Mouse (Mus musculus) intestine, postnatal 0 days (tissue): ENCODE measurements at regions not wholly inside any gene's neighbourhood (a gene's known extent, or its start where the extent isn't known, plus 50 kb on each side); places are given as distances from the start of the nearest gene placed in this dataset.

Experiments used
- ATAC-seq: fragments of 200-750 bp; cut with Nextera tagmentation; 2 replicates; pipeline ENCODE4 v1.8.0; 2017; ENCODE audit warnings: mild to moderate bottlenecking, moderate TSS enrichment, moderate library complexity
- H3K27ac ChIP-seq: fragments of 300-500 bp; sonication (generic); 2 replicates; pipeline ENCODE4 v1.5.1; 2014; ENCODE audit warnings: mild to moderate bottlenecking, low read depth, low read length, moderate library complexity
- H3K27me3 ChIP-seq: fragments of 300-500 bp; sonication (generic); replicated peaks from 2 replicates; pipeline ENCODE4 v1.6.1; 2014; ENCODE audit warnings: low read length, mixed read lengths; ENCODE audit not compliant: control insufficient read depth, insufficient read depth
- H3K36me3 ChIP-seq: fragments of 300-500 bp; sonication (generic); 2 replicates; pipeline ENCODE4 v1.6.1; 2014; ENCODE audit warnings: mild to moderate bottlenecking, moderate library complexity; ENCODE audit not compliant: control insufficient read depth, insufficient read depth
- H3K4me1 ChIP-seq: fragments of 300-500 bp; sonication (generic); replicated peaks from 2 replicates; pipeline ENCODE4 v1.6.1; 2014; ENCODE audit warnings: antibody characterized with exemption, low read length, mixed read lengths; ENCODE audit not compliant: control insufficient read depth, insufficient read depth
- H3K4me2 ChIP-seq: fragments of 300-500 bp; sonication (generic); replicated peaks from 2 replicates; pipeline ENCODE4 v1.6.1; 2014; ENCODE audit warnings: low read depth, mild to moderate bottlenecking, moderate library complexity
- H3K4me3 ChIP-seq: fragments of 300-500 bp; sonication (generic); 2 replicates; pipeline ENCODE4 v1.5.1; 2014; ENCODE audit warnings: low read depth, low read length
- H3K9ac ChIP-seq: fragments of 300-500 bp; sonication (generic); 2 replicates; pipeline ENCODE4 v1.6.1; 2014; ENCODE audit warnings: mild to moderate bottlenecking, low read depth, low read length
- H3K9me3 ChIP-seq: fragments of 300-500 bp; sonication (generic); 2 replicates; pipeline ENCODE4 v1.6.1; 2016; ENCODE audit warnings: mixed run types; ENCODE audit not compliant: control insufficient read depth
- CTCF ChIP-seq: sonication (generic); IDR thresholded peaks from 2 replicates; pipeline ENCODE4 v1.5.1; 2016; ENCODE audit warnings: low read depth, mild to moderate bottlenecking, control low read depth, antibody characterized with exemption, moderate library complexity
- WGBS: fragments of 180-500 bp; shearing (Covaris S2); extraction: QIAGEN DNeasy Blood & Tissue Kit; methylation state at CpG from one replicate; pipeline ENCODE4 v1.1.7; 2014; 5-methylcytosine and 5-hydroxymethylcytosine counted together

GRCm38 (mm10) chr19:54202456-54202855 lies 158.5 kb downstream of the Adra2a start:
- H3K36me3 ChIP-seq, result no peaks in the 10 kb centered on the region
- TF ChIP-seq CTCF, result no peak
- no peaks in the 10 kb centered on the region for H3K4me1 ChIP-seq
- H3K4me3 ChIP-seq, result no peak overlapping the region
- 65% methylated on average over 6 of the region's 6 CpGs for whole genome bisulfite sequencing
- no peak overlapping the region for H3K4me2 ChIP-seq
- no peaks in the 10 kb centered on the region for H3K27me3 ChIP-seq
- ATAC-seq, result no peak
- H3K27ac ChIP-seq, result no peak overlapping the region
- H3K9me3 ChIP-seq, result no peaks in the 10 kb centered on the region
- no peak overlapping the region for H3K9ac ChIP-seq

DNA sequence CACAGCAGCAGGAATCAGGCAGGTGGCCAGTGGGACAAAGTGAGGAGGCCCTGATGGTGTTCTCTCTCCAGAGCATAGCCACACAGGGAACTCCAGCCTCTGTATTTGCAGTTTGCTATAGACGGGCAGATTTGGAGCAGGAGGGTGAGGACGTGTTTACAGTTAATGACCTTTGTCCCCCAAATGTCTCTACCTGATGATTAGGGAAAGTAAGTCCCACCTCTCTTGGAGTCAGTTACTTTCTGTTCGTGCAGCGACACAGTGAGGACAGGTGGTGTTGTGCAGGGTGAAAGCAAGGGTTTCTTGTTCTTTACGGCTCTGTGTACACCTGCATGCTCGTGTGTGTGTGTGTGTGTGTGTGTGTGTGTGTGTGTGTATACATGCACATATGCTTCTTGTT lies 162.9 kb downstream of the Adra2a start:
- Histone ChIP-seq H3K9me3 (no peaks in the 10 kb centered on the region), H3K27ac (no peak overlapping the region), H3K36me3 (no peaks in the 10 kb centered on the region), H3K27me3 (no peaks in the 10 kb centered on the region), H3K4me1 (no peaks in the 10 kb centered on the region), H3K4me2 (no peak overlapping the region), H3K9ac (no peak overlapping the region), H3K4me3 (no peak overlapping the region)
- WGBS, result 29% methylated on average over 6 of the region's 6 CpGs
- TF ChIP-seq CTCF, result peak; percentile 84
- ATAC-seq, result peak; percentile 78

DNA sequence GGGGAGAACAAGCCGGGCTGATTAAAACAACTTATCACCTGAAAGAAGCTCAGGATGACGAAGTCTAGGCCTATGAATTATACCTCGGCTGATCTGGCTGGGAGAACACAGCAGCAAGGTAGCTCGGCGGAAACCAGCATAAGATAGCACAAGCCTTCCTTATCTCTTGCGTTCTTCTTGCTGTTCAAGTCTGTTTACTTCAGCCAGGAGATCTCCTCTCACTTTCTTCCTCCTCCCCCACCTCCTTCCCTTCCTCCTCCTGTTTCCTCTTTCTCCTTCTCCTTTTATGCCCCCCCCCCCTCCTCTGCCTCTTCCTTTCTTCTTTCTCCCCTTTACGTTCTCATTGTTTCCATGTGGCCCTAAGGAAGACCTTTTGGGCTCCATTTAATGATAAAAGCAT lies 168.2 kb downstream of the Adra2a start:
- no peak overlapping the region for H3K27ac ChIP-seq
- 40% methylated on average over 7 of the region's 7 CpGs for WGBS
- ATAC-seq, result no peak
- no peak overlapping the region for H3K4me3 ChIP-seq
- H3K9me3 ChIP-seq, result no peaks in the 10 kb centered on the region
- H3K4me2 ChIP-seq, result no peak overlapping the region
- no peaks in the 10 kb centered on the region for H3K36me3 ChIP-seq
- no peak for TF ChIP-seq CTCF
- H3K27me3 ChIP-seq, result no peaks in the 10 kb centered on the region
- H3K4me1 ChIP-seq, result no peaks in the 10 kb centered on the region
- no peak overlapping the region for H3K9ac ChIP-seq

DNA sequence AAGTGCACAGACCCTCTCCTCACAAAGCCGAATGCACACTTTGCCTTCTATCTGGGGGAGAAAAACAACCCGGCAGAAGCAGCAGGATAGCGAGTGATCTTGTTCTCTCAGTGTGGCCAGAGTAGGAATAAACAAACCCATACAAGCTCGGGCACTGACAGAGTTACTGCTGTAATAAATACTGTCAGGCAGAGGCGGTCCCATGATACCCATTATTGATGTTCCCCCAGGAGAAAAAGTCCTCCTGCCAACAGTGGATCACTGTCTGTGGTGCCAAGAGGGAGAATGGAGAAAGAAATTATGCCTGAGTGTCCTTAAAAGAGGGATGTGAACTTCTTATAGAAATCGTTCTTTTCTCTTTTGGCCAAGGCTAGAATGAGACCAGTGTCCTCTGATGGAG lies 200.2 kb downstream of the Adra2a start:
- Histone ChIP-seq H3K4me1 (no peaks in the 10 kb centered on the region), H3K36me3 (no peaks in the 10 kb centered on the region), H3K4me2 (no peak overlapping the region), H3K27me3 (no peaks in the 10 kb centered on the region), H3K9ac (no peak overlapping the region), H3K9me3 (no peaks in the 10 kb centered on the region), H3K27ac (no peak overlapping the region), H3K4me3 (no peak overlapping the region)
- WGBS, result 66% methylated on average over 6 of the region's 6 CpGs
- ATAC-seq, result no peak
- no peak for TF ChIP-seq CTCF

- Histone ChIP-seq H3K27ac (no peak overlapping the region), H3K36me3 (no peaks in the 10 kb centered on the region), H3K9me3 (no peaks in the 10 kb centered on the region), H3K4me1 (no peaks in the 10 kb centered on the region), H3K27me3 (no peaks in the 10 kb centered on the region), H3K4me2 (no peak overlapping the region), H3K9ac (no peak overlapping the region), H3K4me3 (no peak overlapping the region)
- 15% methylated on average over 6 of the region's 6 CpGs for WGBS
- no peak for ATAC-seq
- peak; percentile 63 for TF ChIP-seq CTCF
Measured at GRCm38 (mm10) chr19:54248256-54248936, 204.4 kb downstream of the Adra2a start.

DNA sequence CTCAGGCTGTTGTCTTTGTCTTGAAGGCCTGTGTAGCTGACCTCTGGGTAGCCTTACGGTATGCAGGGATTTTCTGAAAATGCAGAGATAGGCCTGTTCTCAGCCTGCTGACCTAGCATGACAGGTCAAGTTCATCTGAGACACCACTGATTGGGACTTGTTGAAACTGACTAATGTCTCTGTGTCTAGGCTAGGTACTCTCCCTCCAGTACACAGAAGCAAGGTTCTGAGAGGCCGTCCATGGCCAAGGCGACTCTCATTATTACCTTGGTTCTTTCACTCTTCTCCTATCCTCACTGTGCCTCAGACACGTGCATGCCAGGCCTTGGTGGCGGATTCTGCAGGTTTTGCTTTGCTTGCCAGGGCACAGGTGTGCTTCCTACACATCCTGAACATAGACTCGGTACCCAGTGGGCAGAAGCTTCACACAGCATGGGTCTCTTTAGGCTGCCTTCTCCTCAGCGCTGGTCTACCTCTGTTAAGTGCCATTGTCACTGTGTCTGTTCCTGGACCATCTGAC lies 208.3 kb downstream of the Adra2a start:
- Histone ChIP-seq H3K27ac (no peak overlapping the region), H3K36me3 (no peaks in the 10 kb centered on the region), H3K27me3 (no peaks in the 10 kb centered on the region), H3K9ac (no peak overlapping the region), H3K4me3 (no peak overlapping the region), H3K4me2 (no peak overlapping the region), H3K4me1 (no peaks in the 10 kb centered on the region), H3K9me3 (no peaks in the 10 kb centered on the region)
- WGBS, result 88% methylated on average over 7 of the region's 7 CpGs
- TF ChIP-seq CTCF, result no peak
- ATAC-seq, result no peak

GRCm38 (mm10) chr19:54257889-54258288 lies 213.9 kb downstream of the Adra2a start:
- Histone ChIP-seq H3K4me2 (no peak overlapping the region), H3K27me3 (no peaks in the 10 kb centered on the region), H3K4me3 (no peak overlapping the region), H3K9ac (no peak overlapping the region), H3K36me3 (no peaks in the 10 kb centered on the region), H3K9me3 (no peaks in the 10 kb centered on the region), H3K27ac (no peak overlapping the region), H3K4me1 (no peaks in the 10 kb centered on the region)
- WGBS, result 81% methylated on average over 3 of the region's 3 CpGs
- peak; percentile 61 for TF ChIP-seq CTCF
- no peak for ATAC-seq
